Comparison of ENCODE assay signal across 16 mouse cellular contexts in genomic region chr2:150921697-150922096, GRCm38 (mm10). TPM values are rescaled to one million over a fixed set of nuclear protein-coding genes. Genes with fewer than 3 reads are reported as not detected.
A peak's percentile ranks its signal among the peaks of the same experiment; 100 is the strongest.
DNase-seq lines count a peak whose midpoint lies in the region.
"Had no signal": no experiment of that assay in that cellular context is flagged by ENCODE, and none has a peak within 500 bp of the region (broad histone marks: within the 10 kb centered on the region; RNA-seq: fewer than 3 reads in every experiment).

No protein-coding gene starts in this region.

- no peaks in the 10 kb centered on the region for H3K36me3 ChIP-seq in macrophage (ENCODE audit: inconsistent target)

- 3% methylated on average over 6 of the region's 6 CpGs for WGBS in macrophage (ENCODE audit: missing documents)

- H3K4me1 ChIP-seq in brown adipose tissue, adult 24 weeks (ENCODE audit: control insufficient read depth, insufficient read depth, insufficient read length, low read length) = no peaks in the 10 kb centered on the region
- H3K4me1 ChIP-seq: limb, embryonic 10.5 days had no signal

- H3K4me3 ChIP-seq in brown adipose tissue, adult 24 weeks (ENCODE audit: insufficient read depth, low read depth, low read length) = no peak overlapping the region
- peak overlapping the region; percentile 5; the same call in 1 of the 2 replicates for H3K4me3 ChIP-seq in macrophage (ENCODE audit: inconsistent target)
- H3K4me3 ChIP-seq: erythroblast, embryonic 14.5 days; limb, embryonic 10.5 days; liver, embryonic 15.5 days had no signal

- peak; percentile 23 to 39 for DNase-seq in heart, adult 9 months (ENCODE audit: low spot score in 2 of 2)
- no peak for DNase-seq in heart, postnatal 25 days (ENCODE audit: low spot score)
- DNase-seq in adipocyte (ENCODE audit: low spot score) = peak; percentile 82
- no peak for DNase-seq in B cell, adult 2 months
- no peak for DNase-seq in kidney, adult 8-10 months
- no peak for DNase-seq in kidney, adult 11 months
- DNase-seq: cerebellum, adult 9-11 months; right cerebral cortex, postnatal 4 days; thymus, postnatal 25 days had no signal

- H3K79me2 ChIP-seq in macrophage (ENCODE audit: inconsistent target) = no peaks in the 10 kb centered on the region

- intact Hi-C loops in heart, postnatal 25 days (cut with DNase I) = no loop called here

- peak overlapping the region; percentile 58 for H3K27ac ChIP-seq in brown adipose tissue, adult 24 weeks (replicated peaks; ENCODE audit: low read depth, low read length)
- H3K27ac ChIP-seq in macrophage = peak overlapping the region; percentile 93
- H3K27ac ChIP-seq: hindbrain, postnatal 0 days; kidney, postnatal 0 days; limb, embryonic 10.5 days; liver, embryonic 15.5 days had no signal

RNA-seq across cellular contexts. Expression of gene Gins1, which starts 16.5 kb away (rescaled TPM):
- 1 to 10 TPM; 2.3 to 3.0 TPM for total RNA-seq in heart, postnatal 25 days (2021)
- 3.6 and 3.8 TPM in 2 replicates for polyA plus RNA-seq in brown adipose tissue, adult 24 weeks (2012; ENCODE audit: insufficient read depth, insufficient read length, missing spikeins)
- total RNA-seq in macrophage (2018; cell fraction: chromatin; rRNA removed) = 10 to 100 TPM in 1 of 26 experiments, 1 to 10 TPM in 21, under 1 TPM in 3, not detected in 1; 0.92 to 13.1 (median 3.5) TPM
- 1 to 10 TPM; 1.7 to 8.0 (median 3.7) TPM for total RNA-seq in macrophage (2018; cell fraction: cytosol; rRNA removed)
- total RNA-seq in macrophage (2018; cell fraction: nucleus; rRNA removed) = 10 to 100 TPM in 2 of 26 experiments, 1 to 10 TPM in 22, not detected in 2; 1.5 to 16.8 (median 3.8) TPM
- 3.2 to 23.6 TPM (median 7.0 TPM) in 3 replicates for polyA plus RNA-seq in macrophage (2018)

RNA-seq across cellular contexts. Expression of gene Abhd12, which starts 17.2 kb away (rescaled TPM):
- 10 to 100 TPM; 42.5 to 44.5 TPM for total RNA-seq in heart, postnatal 25 days (2021)
- 32.4 and 57.2 TPM in 2 replicates for polyA plus RNA-seq in brown adipose tissue, adult 24 weeks (2012; ENCODE audit: insufficient read depth, insufficient read length, missing spikeins)
- total RNA-seq in macrophage (2018; cell fraction: chromatin; rRNA removed) = 100 to 1,000 TPM in 17 of 26 experiments, 10 to 100 TPM in 9; 15.2 to 321 (median 197) TPM
- 100 to 1,000 TPM; 295 to 570 (median 393) TPM for total RNA-seq in macrophage (2018; cell fraction: cytosol; rRNA removed)
- total RNA-seq in macrophage (2018; cell fraction: nucleus; rRNA removed) = 100 to 1,000 TPM in 25 of 26 experiments, 10 to 100 TPM in 1; 61.2 to 444 (median 322) TPM
- polyA plus RNA-seq in macrophage (2018) = 442 to 584 TPM (median 504 TPM) in 3 replicates

Comparison
In these comparisons a context has a peak if more than half of its experiments do, and no peak if none do; other contexts are left out.
1. DNase-seq: peak in heart, adult 9 months (2 of 2) and adipocyte (single experiment); none in heart, postnatal 25 days (single experiment), B cell, adult 2 months (0 of 2), kidney, adult 8-10 months (0 of 2) and kidney, adult 11 months (single experiment).